Mouse (Mus musculus) heart, postnatal 0 days (tissue): ENCODE measurements at regions not wholly inside any gene's neighbourhood (a gene's known extent, or its start where the extent isn't known, plus 50 kb on each side); places are given as distances from the start of the nearest gene placed in this dataset.

Experiments
- CTCF ChIP-seq: IDR thresholded peaks from 2 replicates; pipeline ENCODE4 v1.5.1; 2016; ENCODE audit warnings: antibody characterized with exemption, control low read depth, low read depth
- EP300 ChIP-seq: IDR thresholded peaks from 2 replicates; pipeline ENCODE4 v1.6.1; 2016; ENCODE audit warnings: antibody characterized with exemption, low read depth

DNA sequence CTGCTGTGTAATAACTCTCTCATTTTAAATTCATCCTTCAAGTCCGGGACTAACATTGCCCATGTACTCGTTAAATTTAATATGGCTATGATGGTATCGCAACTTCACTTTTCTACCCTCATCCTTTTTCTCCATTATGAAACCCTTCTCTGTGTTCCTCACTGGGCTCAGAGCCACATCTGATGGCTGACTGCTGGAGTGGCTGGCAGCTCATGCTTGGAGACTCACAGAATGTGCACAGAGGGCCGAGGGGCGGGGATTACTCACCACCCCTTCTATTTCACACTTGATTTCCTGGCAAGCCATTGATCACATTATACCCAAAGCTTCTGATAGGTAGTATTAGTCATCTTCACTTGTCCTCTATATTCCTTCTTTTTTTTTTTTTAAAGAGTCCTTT is 81.1 kb upstream of the Vwde start:
- TF ChIP-seq CTCF, result no peak
- no peak for TF ChIP-seq EP300
